Mouse (Mus musculus) frontal cortex, adult 2 months (tissue): ENCODE results near the gene Rras2. TPM values are rescaled to one million over a fixed set of nuclear protein-coding genes. Genes with fewer than 3 reads are reported as not detected.
A peak's percentile ranks its signal among the peaks of the same experiment; 100 is the strongest.

Experiments
- DNase-seq, 2 experiments: peaks; one replicate each; pipeline ENCODE4 v3.0.0; 2022; ENCODE audit warnings: low spot score in 1 of 2; ENCODE audit errors: extremely low spot score in 1 of 2
- polyA plus RNA-seq: library from polyadenylated mRNA; depleted of rRNA; stranded (reverse); fragments of >200 nt; gene quantifications from 2 replicates; pipeline ENCODE4 v1.2.3, GENCODE M21; 2012

The Rras2 gene
- polyA plus RNA-seq, 1 experiment: 19.6 TPM

DNA sequence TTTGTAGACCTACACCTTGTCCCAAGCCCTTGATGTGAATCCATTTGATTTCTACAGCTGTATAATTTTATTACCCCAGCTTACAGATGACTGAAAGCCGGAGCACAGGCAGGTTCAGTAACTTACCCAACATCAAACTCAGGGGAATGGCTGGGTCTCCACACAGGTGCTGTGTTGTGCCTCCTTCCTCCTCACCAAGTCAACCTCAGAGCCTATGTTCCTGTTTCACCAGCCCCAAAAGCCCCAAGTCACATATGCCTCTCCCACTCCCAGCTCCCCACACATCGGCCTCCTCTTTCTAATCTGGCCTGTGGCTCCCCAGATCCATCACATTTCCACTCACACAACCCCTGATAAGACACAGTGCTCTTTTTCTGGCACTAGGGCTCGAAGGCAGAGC, 2.6 kb downstream of the Rras2 start:
- no peak for DNase-seq

GRCm38 (mm10) chr7:114114284-114114683, 3.3 kb downstream of the Rras2 start:
- DNase-seq: no peak

GRCm38 (mm10) chr7:114110500-114110899, 7.1 kb downstream of the Rras2 start:
- DNase-seq: no peak

- DNase-seq: no peak
These were observed 11.7 kb downstream of the Rras2 start for GRCm38 (mm10) chr7:114105886-114106285.

GRCm38 (mm10) chr7:114103629-114104347, 13.8 kb downstream of the Rras2 start:
- DNase-seq: no peak

DNA sequence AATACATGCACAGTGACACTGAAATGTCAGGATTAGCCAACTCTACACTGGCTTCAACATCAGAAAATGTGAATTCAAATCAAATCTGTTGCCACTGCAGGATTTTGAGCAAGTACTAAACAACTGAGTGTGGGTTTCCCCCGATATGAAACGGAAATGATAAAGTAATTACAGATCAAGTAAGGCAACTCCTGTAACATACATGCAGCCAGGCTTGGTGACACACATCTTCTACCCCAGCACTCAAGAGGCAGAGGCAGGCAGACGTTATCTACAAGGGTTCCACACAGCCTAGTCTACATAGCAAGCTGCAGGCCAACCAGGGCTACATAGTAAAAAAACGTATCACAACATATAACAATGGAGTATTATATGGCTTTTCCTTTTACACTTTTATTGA, 14.4 kb downstream of the Rras2 start:
- DNase-seq: no peak

GRCm38 (mm10) chr7:114102609-114103008, 15.0 kb downstream of the Rras2 start:
- DNase-seq: no peak

- no peak for DNase-seq
These were observed 16.2 kb downstream of the Rras2 start for GRCm38 (mm10) chr7:114101412-114101811.

- DNase-seq: no peak
These were observed 23.9 kb downstream of the Rras2 start for GRCm38 (mm10) chr7:114093548-114094174.

DNA sequence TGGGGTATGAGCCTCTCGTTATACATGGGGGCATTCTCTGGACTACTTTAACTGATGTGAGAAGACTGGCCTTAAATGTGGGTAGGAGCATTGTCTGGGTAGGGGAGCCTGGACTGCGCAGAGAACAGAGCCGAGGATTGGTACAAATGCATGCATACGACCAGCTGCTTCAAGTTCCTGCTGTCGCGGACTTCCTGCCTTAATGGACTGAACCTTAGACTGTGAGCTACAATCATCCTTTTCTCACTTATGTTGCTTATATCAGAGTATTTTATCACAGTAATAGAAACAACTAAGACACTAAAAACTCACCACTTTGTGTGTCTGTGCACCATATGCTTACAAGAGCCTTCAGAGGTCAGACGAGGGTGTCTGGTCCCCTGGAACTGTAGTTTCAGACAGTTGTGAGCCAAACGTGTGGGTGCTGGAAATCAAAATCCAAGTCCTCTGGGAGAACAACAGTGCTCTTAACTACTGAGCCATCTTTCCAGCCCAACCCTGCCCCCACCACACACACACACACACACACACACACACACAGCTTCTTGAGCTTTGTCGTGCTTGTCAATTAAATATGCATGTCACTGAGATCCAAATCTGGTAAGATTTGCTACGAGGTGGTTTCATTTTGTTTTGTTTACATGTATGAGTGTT, 26.6 kb downstream of the Rras2 start:
- no peak for DNase-seq

DNA sequence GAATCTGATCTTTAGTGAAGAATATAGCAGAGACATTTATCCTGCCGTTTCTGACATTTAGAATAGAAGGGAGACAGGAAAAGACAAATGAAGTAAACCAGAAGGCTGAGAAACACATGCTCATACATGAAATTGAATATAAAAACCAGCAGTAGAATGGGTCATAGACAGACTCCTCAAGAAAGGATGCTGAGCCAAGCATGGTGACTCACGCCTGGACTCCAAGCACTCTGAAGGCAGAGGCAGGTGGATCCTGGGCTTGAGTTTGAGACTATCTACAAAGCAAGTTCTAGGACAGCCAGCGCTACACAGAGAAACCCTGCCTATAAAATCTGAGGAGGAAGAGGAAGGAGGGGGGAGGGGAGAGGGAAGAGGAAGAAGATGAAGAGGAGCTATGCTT, 27.4 kb downstream of the Rras2 start:
- peak in 1 of 2 experiments; percentile 32 for DNase-seq

DNA sequence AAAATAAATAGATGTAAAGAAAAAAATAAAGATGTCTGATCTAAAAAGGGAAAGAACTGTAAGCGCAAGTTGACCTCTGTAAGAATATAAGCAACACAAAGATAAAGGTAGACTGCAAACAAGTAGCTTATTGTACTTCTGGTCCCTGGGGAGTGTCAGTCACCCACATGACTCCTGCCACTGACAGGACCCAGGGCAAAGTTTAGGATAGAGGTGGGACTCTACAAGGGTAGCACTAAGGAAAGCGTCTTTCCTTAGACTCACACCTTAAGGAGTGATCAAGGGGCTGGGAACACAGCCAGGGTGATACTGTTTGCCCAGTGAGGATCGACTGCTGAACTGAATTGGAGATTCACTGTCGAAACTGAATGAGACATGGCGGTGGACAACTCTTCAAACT, 28.7 kb downstream of the Rras2 start:
- no peak for DNase-seq

DNA sequence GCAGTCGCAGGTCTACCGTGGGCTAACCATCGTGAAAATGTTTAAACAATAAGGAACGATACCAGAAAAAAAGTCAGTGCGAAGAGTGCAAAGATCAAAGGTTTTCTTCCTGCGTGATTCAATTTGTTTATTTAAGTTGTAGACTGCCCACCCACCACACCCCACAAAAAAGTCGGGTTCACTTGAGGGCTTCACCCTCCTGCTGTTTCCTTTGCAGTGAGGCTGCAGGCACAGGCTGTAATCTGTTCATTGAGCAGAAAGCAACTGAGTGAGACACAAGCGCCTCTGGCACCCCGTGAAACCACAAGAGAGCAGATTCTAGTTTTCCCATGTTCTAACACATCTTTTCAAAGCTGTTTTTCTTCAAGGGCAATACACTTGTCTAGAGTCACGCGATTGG, 29.6 kb downstream of the Rras2 start:
- no peak for DNase-seq

GRCm38 (mm10) chr7:114087341-114087740, 30.2 kb downstream of the Rras2 start:
- DNase-seq: peak in 1 of 2 experiments; percentile 59

- DNase-seq: no peak
These were observed 31.4 kb downstream of the Rras2 start for GRCm38 (mm10) chr7:114086021-114086710.

GRCm38 (mm10) chr7:114083760-114084159, 33.8 kb downstream of the Rras2 start:
- DNase-seq: no peak

- no peak for DNase-seq
These were observed 34.5 kb downstream of the Rras2 start for GRCm38 (mm10) chr7:114083088-114083487.

- peak in 1 of 2 experiments; percentile 45 for DNase-seq
These were observed 35.8 kb downstream of the Rras2 start for GRCm38 (mm10) chr7:114081633-114082420.

DNA sequence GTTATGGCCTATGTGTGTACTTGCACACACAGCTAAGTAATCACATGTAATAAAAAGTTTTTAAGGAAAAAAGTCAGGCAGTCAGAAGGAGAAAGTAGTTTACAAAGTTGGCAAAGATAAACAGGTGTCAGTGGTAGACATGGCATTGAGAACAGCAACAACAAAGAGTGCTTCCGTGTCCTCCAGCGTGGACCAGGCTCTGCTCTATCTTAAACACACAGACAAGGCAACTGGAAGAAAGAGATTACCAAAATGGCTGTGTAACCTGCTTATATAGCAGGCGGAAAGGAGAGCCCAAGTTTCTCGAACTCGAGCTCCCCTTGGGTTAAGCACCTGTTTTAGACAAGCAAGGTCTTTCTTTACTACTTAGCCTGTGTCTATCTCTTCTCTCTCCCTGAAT, 37.3 kb downstream of the Rras2 start:
- DNase-seq: no peak

DNA sequence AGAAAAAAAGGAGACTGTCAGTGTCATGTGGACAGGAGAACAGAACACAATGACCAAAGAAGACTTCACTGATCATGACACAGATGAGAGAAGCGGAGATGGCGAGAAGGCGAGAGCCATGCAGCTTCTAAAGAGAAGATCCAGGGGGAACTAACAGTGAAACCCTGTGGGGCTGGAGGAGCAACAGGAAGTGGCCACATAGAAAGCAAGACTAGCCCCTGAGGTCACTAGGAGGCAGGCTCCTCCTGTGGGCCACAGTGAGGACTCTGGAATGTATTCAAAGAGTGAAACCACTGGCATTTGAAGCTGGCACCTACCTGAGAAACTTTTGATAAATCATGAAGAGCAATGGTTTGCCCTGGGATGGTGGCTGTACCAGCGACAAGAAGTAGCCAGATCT, 38.2 kb downstream of the Rras2 start:
- no peak for DNase-seq
